Mouse (Mus musculus): Measurements from ENCODE around the gene Ybx2. TPM values are rescaled to one million over a fixed set of nuclear protein-coding genes. Genes with fewer than 3 reads are reported as not detected.

The Ybx2 gene
- polyA plus RNA-seq, 1 experiment: 55.2 TPM

DNA sequence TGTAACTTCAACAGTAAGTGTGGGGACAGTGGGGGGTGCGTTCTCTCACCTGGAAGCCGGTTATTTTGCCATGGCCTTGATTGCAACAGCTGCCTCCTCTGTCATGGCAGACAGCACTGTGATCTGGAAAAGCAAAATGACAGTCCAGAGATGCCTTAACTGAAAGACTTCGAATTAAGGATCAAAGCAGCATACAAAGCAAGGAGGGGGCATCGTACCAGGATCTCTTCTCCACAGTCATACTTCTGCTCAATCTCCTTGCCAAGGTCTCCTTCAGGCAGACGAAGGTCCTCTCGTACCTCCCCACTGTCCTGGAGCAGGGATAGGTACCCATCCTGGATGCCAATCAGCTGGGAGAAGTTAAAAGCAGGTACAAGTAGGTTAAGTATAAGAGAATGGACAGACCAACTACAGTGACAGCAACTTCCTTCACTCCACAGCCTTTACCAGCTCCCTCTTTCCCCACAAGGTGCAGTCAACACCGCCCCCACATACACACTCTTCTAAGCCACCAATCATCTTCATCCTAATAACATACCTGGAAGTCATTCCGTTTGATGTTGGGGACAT, 18.1 kb upstream of the Ybx2 start:
- no peaks in the 10 kb centered on the region for H3K9me3 ChIP-seq (replicated peaks; ENCODE audit: control insufficient read depth, insufficient read depth, low read length, poor library complexity, severe bottlenecking)

DNA sequence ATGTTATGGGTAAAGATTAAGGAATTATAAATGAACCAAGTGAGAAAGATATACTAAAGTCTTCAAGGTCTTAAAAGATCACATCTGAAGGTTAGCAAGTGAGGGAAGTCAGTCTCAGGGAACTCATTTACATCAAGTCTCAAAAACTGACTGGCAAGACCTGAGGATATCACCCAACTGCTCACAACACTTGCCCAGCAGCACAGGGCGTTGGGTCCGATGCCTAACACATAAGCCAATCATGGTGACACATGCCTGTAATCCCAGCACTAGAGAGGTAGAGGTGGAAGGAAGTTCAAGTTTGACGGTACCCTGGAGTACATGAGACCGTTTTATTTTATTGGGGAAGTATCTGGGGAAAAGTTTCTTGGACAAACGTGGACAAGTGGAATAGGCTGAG, 17.5 kb upstream of the Ybx2 start:
- TF ChIP-seq CTCF (IDR thresholded peaks at IDR 0.05; ENCODE audit: low read depth, low read length) (no peak), EP300 (IDR thresholded peaks at IDR 0.05; ENCODE audit: insufficient read depth, low read depth, low read length) (no peak), POLR2A (IDR thresholded peaks at IDR 0.05; ENCODE audit: insufficient read depth, low read length) (no peak)
- H3K4me3 ChIP-seq (ENCODE audit: low read depth, low read length): no peak overlapping the region
- H3K36me3 ChIP-seq (ENCODE audit: control insufficient read depth, insufficient read depth, low read length, poor library complexity, severe bottlenecking): peaks cover 39% of the 10 kb centered on the region
- H3K9me3 ChIP-seq (replicated peaks; ENCODE audit: control insufficient read depth, insufficient read depth, low read length, poor library complexity, severe bottlenecking): no peaks in the 10 kb centered on the region
- H3K9ac ChIP-seq (ENCODE audit: low read depth, poor library complexity, severe bottlenecking): no peak overlapping the region
- H3K4me1 ChIP-seq (ENCODE audit: control insufficient read depth, insufficient read depth, low read length): peaks cover 2% of the 10 kb centered on the region
- H3K27me3 ChIP-seq (ENCODE audit: control insufficient read depth, insufficient read depth, low read length, poor library complexity, severe bottlenecking): no peaks in the 10 kb centered on the region
- no peak overlapping the region for H3K27ac ChIP-seq (ENCODE audit: insufficient read depth, low read length)

More for the DNA sequence above, 18.1 kb upstream of the Ybx2 start:
- Histone ChIP-seq H3K9ac (ENCODE audit: low read depth, poor library complexity, severe bottlenecking) (no peak overlapping the region), H3K27me3 (ENCODE audit: control insufficient read depth, insufficient read depth, low read length, poor library complexity, severe bottlenecking) (no peaks in the 10 kb centered on the region), H3K36me3 (ENCODE audit: control insufficient read depth, insufficient read depth, low read length, poor library complexity, severe bottlenecking) (peaks cover 39% of the 10 kb centered on the region), H3K4me1 (ENCODE audit: control insufficient read depth, insufficient read depth, low read length) (peaks cover 2% of the 10 kb centered on the region), H3K27ac (ENCODE audit: insufficient read depth, low read length) (no peak overlapping the region), H3K4me3 (ENCODE audit: low read depth, low read length) (no peak overlapping the region)
- TF ChIP-seq EP300 (IDR thresholded peaks at IDR 0.05; ENCODE audit: insufficient read depth, low read depth, low read length) (no peak), CTCF (IDR thresholded peaks at IDR 0.05; ENCODE audit: low read depth, low read length) (no peak), POLR2A (IDR thresholded peaks at IDR 0.05; ENCODE audit: insufficient read depth, low read length) (no peak)

DNA sequence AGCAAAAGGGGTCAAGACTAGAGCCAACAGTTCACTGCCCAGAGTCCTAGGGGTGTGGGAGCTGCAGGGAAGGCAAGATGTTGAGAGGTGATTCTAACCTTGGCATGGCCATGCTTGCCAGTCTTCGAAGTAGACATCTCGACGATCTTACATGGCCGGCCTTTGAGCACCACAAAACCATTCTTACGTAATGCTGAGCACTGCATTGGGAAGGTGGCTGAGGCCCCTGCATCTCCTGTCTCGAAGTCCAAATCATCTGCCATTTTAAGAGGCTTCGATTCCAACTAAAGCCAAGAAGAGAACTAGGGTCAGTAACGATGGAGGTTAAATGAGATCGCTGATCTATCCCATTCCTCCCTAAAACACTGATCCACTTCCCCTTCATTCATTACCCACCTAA, 16.5 kb upstream of the Ybx2 start:
- Histone ChIP-seq H3K27me3 (ENCODE audit: control insufficient read depth, insufficient read depth, low read length, poor library complexity, severe bottlenecking) (no peaks in the 10 kb centered on the region), H3K4me3 (ENCODE audit: low read depth, low read length) (peak overlapping the region; percentile 16; the same call in 1 of the 2 replicates), H3K9ac (ENCODE audit: low read depth, poor library complexity, severe bottlenecking) (peak overlapping the region; percentile 99), H3K9me3 (replicated peaks; ENCODE audit: control insufficient read depth, insufficient read depth, low read length, poor library complexity, severe bottlenecking) (no peaks in the 10 kb centered on the region), H3K4me1 (ENCODE audit: control insufficient read depth, insufficient read depth, low read length) (peaks cover 2% of the 10 kb centered on the region), H3K27ac (ENCODE audit: insufficient read depth, low read length) (no peak overlapping the region), H3K36me3 (ENCODE audit: control insufficient read depth, insufficient read depth, low read length, poor library complexity, severe bottlenecking) (peaks cover 39% of the 10 kb centered on the region)
- TF ChIP-seq CTCF (IDR thresholded peaks at IDR 0.05; ENCODE audit: low read depth, low read length): no peak
- TF ChIP-seq EP300 (IDR thresholded peaks at IDR 0.05; ENCODE audit: insufficient read depth, low read depth, low read length): no peak
- no peak for TF ChIP-seq POLR2A (IDR thresholded peaks at IDR 0.05; ENCODE audit: insufficient read depth, low read length)

DNA sequence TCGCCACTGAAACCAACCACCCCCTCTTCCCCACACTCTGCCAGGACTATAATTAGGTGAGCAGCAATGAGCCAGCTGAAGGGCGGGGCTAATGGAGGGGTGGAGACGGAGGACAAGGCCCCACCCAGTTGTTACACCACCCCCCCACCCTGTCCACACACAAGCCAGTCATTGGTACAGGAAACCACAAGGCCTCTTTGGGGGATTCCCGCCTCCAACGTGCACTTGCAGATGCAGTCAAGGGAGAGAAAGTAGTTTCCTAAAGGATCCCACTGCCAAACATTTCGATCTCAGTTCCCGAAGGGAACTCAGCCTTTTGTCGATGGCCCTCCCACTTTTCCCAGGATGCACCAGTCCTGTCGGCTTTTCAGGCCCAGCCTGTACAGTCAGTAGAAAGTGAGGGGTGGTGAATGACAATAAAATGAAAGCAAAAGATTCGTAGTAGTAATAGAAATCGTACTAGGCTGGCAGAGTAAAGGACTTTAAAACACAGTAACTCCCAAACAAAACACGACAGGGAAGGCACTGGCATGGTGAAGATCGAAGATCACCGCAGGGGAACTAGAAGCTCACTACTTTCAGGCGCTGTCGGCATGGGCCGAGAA, 15.8 kb upstream of the Ybx2 start:
- H3K36me3 ChIP-seq (ENCODE audit: control insufficient read depth, insufficient read depth, low read length, poor library complexity, severe bottlenecking): peaks cover 39% of the 10 kb centered on the region
- TF ChIP-seq POLR2A (IDR thresholded peaks at IDR 0.05; ENCODE audit: insufficient read depth, low read length) (no peak), CTCF (IDR thresholded peaks at IDR 0.05; ENCODE audit: low read depth, low read length) (no peak), EP300 (IDR thresholded peaks at IDR 0.05; ENCODE audit: insufficient read depth, low read depth, low read length) (no peak)
- peak overlapping the region; percentile 93 for H3K27ac ChIP-seq (ENCODE audit: insufficient read depth, low read length)
- peaks cover 2% of the 10 kb centered on the region for H3K4me1 ChIP-seq (ENCODE audit: control insufficient read depth, insufficient read depth, low read length)
- no peaks in the 10 kb centered on the region for H3K9me3 ChIP-seq (replicated peaks; ENCODE audit: control insufficient read depth, insufficient read depth, low read length, poor library complexity, severe bottlenecking)
- H3K9ac ChIP-seq (ENCODE audit: low read depth, poor library complexity, severe bottlenecking): peak overlapping the region; percentile 99
- no peaks in the 10 kb centered on the region for H3K27me3 ChIP-seq (ENCODE audit: control insufficient read depth, insufficient read depth, low read length, poor library complexity, severe bottlenecking)
- H3K4me3 ChIP-seq (ENCODE audit: low read depth, low read length): peak overlapping the region; percentile 85

DNA sequence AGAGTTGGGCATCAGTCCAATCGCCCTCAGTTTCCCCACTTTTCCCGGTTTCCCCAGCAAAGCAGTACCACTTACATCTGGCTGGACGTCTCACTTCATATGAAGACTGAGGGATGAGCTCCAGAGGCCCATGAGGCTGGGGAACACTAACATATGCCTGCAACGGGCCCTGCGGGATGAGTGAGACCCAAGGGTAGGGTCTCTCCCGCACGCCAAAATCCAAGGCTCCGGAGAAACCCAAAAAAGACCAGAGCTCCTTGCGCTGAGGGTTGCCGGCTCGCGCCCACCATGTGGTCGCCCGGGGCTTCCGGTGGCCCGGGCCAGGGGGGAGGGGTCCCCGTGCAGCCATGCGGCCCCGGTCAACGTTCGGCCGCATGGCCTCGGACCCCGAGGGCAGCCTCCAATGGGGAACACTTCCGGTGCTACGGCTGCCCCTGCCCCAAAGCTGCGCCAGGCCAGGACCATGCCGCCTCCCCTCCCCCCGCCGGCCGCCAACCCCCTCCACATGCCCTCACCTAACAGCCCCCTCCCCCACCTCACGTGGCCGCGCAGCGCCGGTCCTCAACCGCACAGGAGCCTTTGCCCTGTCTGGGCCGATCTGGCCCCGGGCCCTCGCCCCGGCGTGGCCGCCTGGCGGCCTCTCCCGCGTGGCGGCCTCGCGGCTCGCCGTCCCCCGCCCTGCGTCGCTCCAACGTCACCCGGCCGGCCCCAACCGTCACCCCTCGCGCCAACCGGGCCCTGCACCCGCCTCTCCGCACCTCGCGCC, 15.1 kb upstream of the Ybx2 start:
- Histone ChIP-seq H3K27me3 (ENCODE audit: control insufficient read depth, insufficient read depth, low read length, poor library complexity, severe bottlenecking) (no peaks in the 10 kb centered on the region), H3K9ac (ENCODE audit: low read depth, poor library complexity, severe bottlenecking) (peak overlapping the region; percentile 99), H3K4me3 (ENCODE audit: low read depth, low read length) (peak overlapping the region; percentile 85), H3K4me1 (ENCODE audit: control insufficient read depth, insufficient read depth, low read length) (peaks cover 2% of the 10 kb centered on the region), H3K36me3 (ENCODE audit: control insufficient read depth, insufficient read depth, low read length, poor library complexity, severe bottlenecking) (peaks cover 39% of the 10 kb centered on the region), H3K9me3 (replicated peaks; ENCODE audit: control insufficient read depth, insufficient read depth, low read length, poor library complexity, severe bottlenecking) (no peaks in the 10 kb centered on the region), H3K27ac (ENCODE audit: insufficient read depth, low read length) (peak overlapping the region; percentile 93)
- TF ChIP-seq CTCF (IDR thresholded peaks at IDR 0.05; ENCODE audit: low read depth, low read length): no peak
- no peak for TF ChIP-seq POLR2A (IDR thresholded peaks at IDR 0.05; ENCODE audit: insufficient read depth, low read length)
- no peak for TF ChIP-seq EP300 (IDR thresholded peaks at IDR 0.05; ENCODE audit: insufficient read depth, low read depth, low read length)

Measured in ES-Bruce4 (cell line).